Mouse (Mus musculus): Measurements from ENCODE around the gene Tmem151a. TPM values are rescaled to one million over a fixed set of nuclear protein-coding genes. Genes with fewer than 3 reads are reported as not detected.
A peak's percentile ranks its signal among the peaks of the same experiment; 100 is the strongest.

The Tmem151a gene
- polyA plus RNA-seq, 1 experiment from 2014 or later = 4.7 TPM

DNA sequence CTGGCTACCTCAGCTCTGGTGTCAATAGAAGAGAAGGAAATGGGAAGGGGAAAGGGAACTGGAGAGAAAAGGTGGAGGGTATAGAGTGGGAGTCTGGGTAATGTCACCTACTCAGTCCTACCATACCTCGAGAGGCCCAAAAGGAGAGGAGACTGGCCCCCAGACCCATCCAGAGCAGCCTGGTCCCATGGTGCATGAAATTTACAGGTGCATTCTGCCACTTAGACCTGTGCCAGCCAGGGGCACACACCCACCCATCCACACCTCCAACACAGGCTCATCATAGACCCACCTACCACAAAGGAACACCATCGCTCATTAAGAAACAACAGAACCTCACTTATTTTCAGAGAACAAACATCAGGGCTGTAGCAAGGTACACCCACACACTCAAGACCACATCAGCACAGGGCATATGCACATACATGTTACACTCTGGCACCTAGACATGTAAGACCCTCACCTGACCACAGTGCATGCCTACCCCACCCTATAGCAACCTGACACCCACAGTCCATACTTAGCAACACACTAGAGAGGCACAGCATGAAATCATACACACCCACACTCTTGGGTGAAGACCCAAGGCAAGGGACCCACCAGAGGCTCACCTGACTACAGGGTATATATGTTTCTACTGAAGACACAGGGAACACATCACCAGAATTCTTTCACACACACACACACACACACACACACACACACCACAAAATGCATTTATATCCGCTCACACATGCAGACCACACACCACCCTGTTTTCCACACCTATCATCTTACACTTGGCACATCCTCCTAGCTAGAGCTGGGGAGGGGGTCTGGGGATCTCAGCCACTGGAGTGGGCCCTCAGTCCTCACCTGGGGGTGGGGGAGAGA, 1.1 kb downstream of the Tmem151a start:
- Histone ChIP-seq H3K4me1 (ENCODE audit: control insufficient read depth, insufficient read depth, low read length) (peaks cover 14% of the 10 kb centered on the region), H3K4me2 (ENCODE audit: low read depth, low read length) (0 out of 2 replicates have a peak overlapping the region, but pooled peaks have one; percentile 91), H3K27me3 (replicated peaks; ENCODE audit: control insufficient read depth, insufficient read depth, low read length) (peaks cover 61% of the 10 kb centered on the region), H3K9me3 (ENCODE audit: control insufficient read depth, low read length) (no peaks in the 10 kb centered on the region), H3K9ac (ENCODE audit: low read depth, low read length) (peak overlapping the region; percentile 48; the same call in 1 of the 2 replicates), H3K36me3 (ENCODE audit: control insufficient read depth, insufficient read depth, low read length) (no peaks in the 10 kb centered on the region), H3K4me3 (ENCODE audit: low read length) (peak overlapping the region; percentile 56), H3K27ac (ENCODE audit: low read length) (no peak overlapping the region)
- 56% methylated on average over 3 of the region's 3 CpGs for WGBS
- no peak for ATAC-seq

DNA sequence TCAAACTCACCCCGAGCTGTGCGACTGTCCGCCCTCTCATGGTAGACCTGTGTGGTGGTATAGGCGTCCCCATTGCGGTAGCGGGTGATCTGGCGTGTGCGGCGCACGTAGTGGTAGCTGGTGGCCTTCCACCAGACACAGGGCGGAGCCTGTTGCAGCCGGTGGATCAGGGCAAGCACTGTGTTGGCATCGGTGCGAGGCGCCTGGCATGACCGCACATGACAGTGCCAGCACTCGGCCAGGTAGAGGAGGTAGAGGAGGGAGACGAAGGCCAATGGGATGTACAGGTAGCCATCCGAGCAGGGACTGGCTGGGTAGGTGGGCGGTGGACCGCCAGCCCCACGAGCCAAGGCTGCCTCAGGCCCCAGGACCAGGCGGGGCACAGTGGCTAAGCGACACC, 2.7 kb downstream of the Tmem151a start:
- no peak overlapping the region for H3K4me3 ChIP-seq (ENCODE audit: low read length)
- peaks cover 9% of the 10 kb centered on the region for H3K4me1 ChIP-seq (ENCODE audit: control insufficient read depth, insufficient read depth, low read length)
- H3K4me2 ChIP-seq (ENCODE audit: low read depth, low read length) = no peak overlapping the region
- no peak for ATAC-seq
- H3K9me3 ChIP-seq (ENCODE audit: control insufficient read depth, low read length) = no peaks in the 10 kb centered on the region
- H3K9ac ChIP-seq (ENCODE audit: low read depth, low read length) = no peak overlapping the region
- 62% methylated on average over 24 of the region's 24 CpGs for WGBS
- no peaks in the 10 kb centered on the region for H3K36me3 ChIP-seq (ENCODE audit: control insufficient read depth, insufficient read depth, low read length)
- peaks cover 61% of the 10 kb centered on the region for H3K27me3 ChIP-seq (replicated peaks; ENCODE audit: control insufficient read depth, insufficient read depth, low read length)
- H3K27ac ChIP-seq (ENCODE audit: low read length) = no peak overlapping the region

DNA sequence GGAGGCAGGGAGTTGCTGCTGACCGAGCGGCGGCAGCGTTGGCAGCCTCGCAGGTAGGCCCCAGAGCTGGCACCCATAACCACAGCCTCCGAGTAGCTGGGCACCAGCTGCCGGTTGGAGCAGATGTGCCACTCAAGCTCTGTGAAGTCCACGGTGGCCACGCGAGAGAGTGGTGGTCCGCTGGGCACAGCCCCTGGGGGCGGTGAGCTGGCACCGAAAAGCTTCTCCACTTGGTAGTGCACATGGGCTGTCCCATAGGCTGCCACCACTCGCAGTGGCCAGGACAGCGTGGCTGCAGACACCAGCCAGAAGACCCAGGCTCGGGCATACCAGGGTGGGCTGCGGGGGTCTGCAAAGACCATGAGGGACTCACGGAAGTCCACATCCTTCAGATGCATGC, 3.3 kb downstream of the Tmem151a start:
- no peak for ATAC-seq
- H3K4me3 ChIP-seq (ENCODE audit: low read length) = no peak overlapping the region
- 60% methylated on average over 18 of the region's 18 CpGs for WGBS

DNA sequence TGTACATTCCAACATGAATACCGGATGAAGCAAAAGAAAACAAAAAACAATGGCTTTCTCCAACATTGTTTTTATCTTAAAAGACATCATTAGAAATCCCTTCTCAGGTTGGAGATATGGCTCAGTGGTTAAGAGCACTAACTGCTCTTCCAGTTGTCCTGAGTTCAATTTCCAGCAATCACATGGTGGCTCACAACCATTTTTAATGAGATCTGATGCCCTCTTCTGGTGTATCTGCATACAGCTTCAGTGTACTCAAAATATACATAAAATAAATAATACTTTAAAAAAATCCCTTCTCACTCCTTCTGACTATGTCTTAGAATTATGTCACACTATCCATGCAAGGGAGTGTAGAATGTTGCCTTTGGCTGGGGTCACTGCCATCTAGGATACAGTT, 6.1 kb downstream of the Tmem151a start:
- Histone ChIP-seq H3K4me3 (ENCODE audit: low read length) (no peak overlapping the region), H3K4me2 (ENCODE audit: low read depth, low read length) (no peak overlapping the region), H3K27me3 (replicated peaks; ENCODE audit: control insufficient read depth, insufficient read depth, low read length) (peaks cover 39% of the 10 kb centered on the region), H3K9me3 (ENCODE audit: control insufficient read depth, low read length) (no peaks in the 10 kb centered on the region; the same call in 1 of the 2 replicates), H3K4me1 (ENCODE audit: control insufficient read depth, insufficient read depth, low read length) (no peaks in the 10 kb centered on the region), H3K27ac (ENCODE audit: low read length) (no peak overlapping the region), H3K36me3 (ENCODE audit: control insufficient read depth, insufficient read depth, low read length) (no peaks in the 10 kb centered on the region), H3K9ac (ENCODE audit: low read depth, low read length) (no peak overlapping the region)
- 80% methylated on average over 1 of the region's 1 CpGs for WGBS
- ATAC-seq = no peak

More for the DNA sequence above, 3.3 kb downstream of the Tmem151a start:
- H3K27ac ChIP-seq (ENCODE audit: low read length) = no peak overlapping the region
- H3K9me3 ChIP-seq (ENCODE audit: control insufficient read depth, low read length) = no peaks in the 10 kb centered on the region
- no peaks in the 10 kb centered on the region for H3K36me3 ChIP-seq (ENCODE audit: control insufficient read depth, insufficient read depth, low read length)
- peaks cover 61% of the 10 kb centered on the region for H3K27me3 ChIP-seq (replicated peaks; ENCODE audit: control insufficient read depth, insufficient read depth, low read length)
- peaks cover 7% of the 10 kb centered on the region for H3K4me1 ChIP-seq (ENCODE audit: control insufficient read depth, insufficient read depth, low read length)
- no peak overlapping the region for H3K9ac ChIP-seq (ENCODE audit: low read depth, low read length)
- H3K4me2 ChIP-seq (ENCODE audit: low read depth, low read length) = no peak overlapping the region

GRCm38 (mm10) chr19:5073518-5073917, 11.8 kb downstream of the Tmem151a start:
- no peak overlapping the region for H3K9ac ChIP-seq (ENCODE audit: low read depth, low read length)
- peaks cover 11% of the 10 kb centered on the region; the same call in 1 of the 2 replicates for H3K27me3 ChIP-seq (replicated peaks; ENCODE audit: control insufficient read depth, insufficient read depth, low read length)
- H3K4me2 ChIP-seq (ENCODE audit: low read depth, low read length) = no peak overlapping the region
- 24% methylated on average over 5 of the region's 5 CpGs for WGBS
- no peak overlapping the region for H3K27ac ChIP-seq (ENCODE audit: low read length)
- ATAC-seq = no peak
- no peak overlapping the region for H3K4me3 ChIP-seq (ENCODE audit: low read length)
- H3K36me3 ChIP-seq (ENCODE audit: control insufficient read depth, insufficient read depth, low read length) = no peaks in the 10 kb centered on the region
- H3K4me1 ChIP-seq (ENCODE audit: control insufficient read depth, insufficient read depth, low read length) = peaks cover 40% of the 10 kb centered on the region
- no peaks in the 10 kb centered on the region; the same call in 1 of the 2 replicates for H3K9me3 ChIP-seq (ENCODE audit: control insufficient read depth, low read length)

GRCm38 (mm10) chr19:5073028-5073427, 12.3 kb downstream of the Tmem151a start:
- peak; percentile 9; the same call in 1 of the 2 replicates for ATAC-seq
- H3K27ac ChIP-seq (ENCODE audit: low read length) = peak overlapping the region; percentile 63; the same call in 1 of the 2 replicates

DNA sequence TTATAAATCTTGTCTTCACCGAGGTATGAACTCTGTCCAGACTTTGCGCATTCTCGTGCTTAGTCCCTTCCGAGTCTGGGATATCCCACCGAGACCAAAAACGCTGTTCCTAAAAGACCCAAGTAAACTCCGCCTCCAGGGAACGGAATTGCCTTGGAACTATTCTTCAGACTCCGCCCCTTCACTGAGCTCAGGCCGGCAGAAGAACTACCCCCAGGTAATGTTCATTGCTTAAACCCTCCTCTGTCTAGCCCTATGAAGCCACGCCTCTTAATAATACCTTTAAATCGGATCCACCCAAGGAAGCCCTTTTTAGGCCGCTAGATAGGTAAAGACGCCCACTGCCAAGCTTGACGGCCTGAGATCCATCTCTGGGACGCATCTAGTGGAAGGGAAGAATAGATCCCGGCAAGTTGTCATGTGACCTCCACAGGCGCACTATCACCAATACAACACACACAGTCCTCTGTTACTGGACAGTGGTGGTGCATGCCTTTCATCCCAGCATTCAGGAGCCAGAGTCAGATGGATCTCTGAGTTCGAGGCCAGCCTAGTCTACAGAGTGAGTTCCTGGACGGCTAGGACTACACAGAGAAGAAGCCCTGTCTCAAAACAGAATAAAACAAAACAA, 12.8 kb downstream of the Tmem151a start:
- peak overlapping the region; percentile 14 for H3K9ac ChIP-seq (ENCODE audit: low read depth, low read length)
- WGBS = 3% methylated on average over 20 of the region's 20 CpGs
- peak overlapping the region; percentile 63 for H3K4me3 ChIP-seq (ENCODE audit: low read length)
- peak overlapping the region; percentile 67 for H3K4me2 ChIP-seq (ENCODE audit: low read depth, low read length)
- H3K36me3 ChIP-seq (ENCODE audit: control insufficient read depth, insufficient read depth, low read length) = no peaks in the 10 kb centered on the region
- H3K4me1 ChIP-seq (ENCODE audit: control insufficient read depth, insufficient read depth, low read length) = peaks cover 51% of the 10 kb centered on the region
- H3K27ac ChIP-seq (ENCODE audit: low read length) = peak overlapping the region; percentile 63
- ATAC-seq = peak; percentile 48
- no peaks in the 10 kb centered on the region; the same call in 1 of the 2 replicates for H3K9me3 ChIP-seq (ENCODE audit: control insufficient read depth, low read length)
- peaks cover 16% of the 10 kb centered on the region; the same call in 1 of the 2 replicates for H3K27me3 ChIP-seq (replicated peaks; ENCODE audit: control insufficient read depth, insufficient read depth, low read length)

More at GRCm38 (mm10) chr19:5073028-5073427, 12.3 kb downstream of the Tmem151a start:
- Histone ChIP-seq H3K9me3 (ENCODE audit: control insufficient read depth, low read length) (no peaks in the 10 kb centered on the region; the same call in 1 of the 2 replicates), H3K4me1 (ENCODE audit: control insufficient read depth, insufficient read depth, low read length) (peaks cover 45% of the 10 kb centered on the region), H3K27me3 (replicated peaks; ENCODE audit: control insufficient read depth, insufficient read depth, low read length) (peaks cover 15% of the 10 kb centered on the region; the same call in 1 of the 2 replicates), H3K4me3 (ENCODE audit: low read length) (peak overlapping the region; percentile 63), H3K4me2 (ENCODE audit: low read depth, low read length) (peak overlapping the region; percentile 67), H3K9ac (ENCODE audit: low read depth, low read length) (no peak overlapping the region), H3K36me3 (ENCODE audit: control insufficient read depth, insufficient read depth, low read length) (no peaks in the 10 kb centered on the region)
- 1% methylated on average over 15 of the region's 15 CpGs for WGBS

GRCm38 (mm10) chr19:5071545-5072369, 13.6 kb downstream of the Tmem151a start:
- ATAC-seq = peak; percentile 85
- Histone ChIP-seq H3K4me1 (ENCODE audit: control insufficient read depth, insufficient read depth, low read length) (peaks cover 58% of the 10 kb centered on the region), H3K9me3 (ENCODE audit: control insufficient read depth, low read length) (no peaks in the 10 kb centered on the region; the same call in 1 of the 2 replicates), H3K27ac (ENCODE audit: low read length) (peak overlapping the region; percentile 85), H3K27me3 (replicated peaks; ENCODE audit: control insufficient read depth, insufficient read depth, low read length) (peaks cover 23% of the 10 kb centered on the region; the same call in 1 of the 2 replicates), H3K4me2 (ENCODE audit: low read depth, low read length) (peak overlapping the region; percentile 67), H3K4me3 (ENCODE audit: low read length) (peak overlapping the region; percentile 63), H3K36me3 (ENCODE audit: control insufficient read depth, insufficient read depth, low read length) (no peaks in the 10 kb centered on the region), H3K9ac (ENCODE audit: low read depth, low read length) (peak overlapping the region; percentile 58)
- 1% methylated on average over 40 of the region's 40 CpGs for WGBS
